Mouse (Mus musculus): ENCODE results near the gene Arid3b. TPM values are rescaled to one million over a fixed set of nuclear protein-coding genes. Genes with fewer than 3 reads are reported as not detected.

Arid3b gene
- polyA plus RNA-seq, 2 experiments: 7.8 to 8.5 TPM

GRCm38 (mm10) chr9:57874994-57875393, 38.4 kb upstream of the Arid3b start:
- TF ChIP-seq CTCF (IDR thresholded peaks at IDR 0.05; ENCODE audit: low read depth) (no peak), EP300 (IDR thresholded peaks at IDR 0.05; ENCODE audit: low read depth) (no peak)
- DNase-seq (ENCODE audit: low read depth in 3 of 3, low spot score in 3 of 3) (no peak), ATAC-seq (ENCODE audit: insufficient read depth) (no peak)
- no peak overlapping the region for H3K4me3 ChIP-seq (ENCODE audit: insufficient read depth in 1 of 2, low read depth in 2 of 2, low read length in 2 of 2)
- no peak overlapping the region for H3K9ac ChIP-seq (replicated peaks)
- no peaks in the 10 kb centered on the region for H3K4me1 ChIP-seq (replicated peaks; ENCODE audit: control insufficient read depth in 2 of 2, insufficient read depth in 2 of 2, low read length in 1 of 2)
- no peaks in the 10 kb centered on the region for H3K36me3 ChIP-seq (replicated peaks; ENCODE audit: control insufficient read depth, insufficient read depth, low read depth)
- no peak overlapping the region for H3K27ac ChIP-seq
- no peak overlapping the region for H3K4me2 ChIP-seq (ENCODE audit: low read depth)
- no peaks in the 10 kb centered on the region for H3K9me3 ChIP-seq (ENCODE audit: control insufficient read depth, low read length)
- WGBS (ENCODE audit: insufficient replicate concordance): 46% methylated on average over 3 of the region's 3 CpGs
- no peaks in the 10 kb centered on the region for H3K27me3 ChIP-seq (ENCODE audit: control insufficient read depth, insufficient read depth, low read length)

GRCm38 (mm10) chr9:57874134-57874533, 37.5 kb upstream of the Arid3b start:
- no peak for TF ChIP-seq EP300 (IDR thresholded peaks at IDR 0.05; ENCODE audit: low read depth)
- no peak for TF ChIP-seq CTCF (IDR thresholded peaks at IDR 0.05; ENCODE audit: low read depth)
- H3K9ac ChIP-seq (replicated peaks): no peak overlapping the region
- H3K4me1 ChIP-seq (replicated peaks; ENCODE audit: control insufficient read depth in 2 of 2, insufficient read depth in 2 of 2, low read length in 1 of 2): no peaks in the 10 kb centered on the region
- no peak overlapping the region for H3K27ac ChIP-seq
- ATAC-seq (ENCODE audit: insufficient read depth) (no peak), DNase-seq (ENCODE audit: low read depth in 3 of 3, low spot score in 3 of 3) (no peak)
- no peak overlapping the region for H3K4me3 ChIP-seq (ENCODE audit: insufficient read depth in 1 of 2, low read depth in 2 of 2, low read length in 2 of 2)
- no peaks in the 10 kb centered on the region for H3K27me3 ChIP-seq (ENCODE audit: control insufficient read depth, insufficient read depth, low read length)
- no peaks in the 10 kb centered on the region for H3K36me3 ChIP-seq (replicated peaks; ENCODE audit: control insufficient read depth, insufficient read depth, low read depth)
- no peak overlapping the region for H3K4me2 ChIP-seq (ENCODE audit: low read depth)
- H3K9me3 ChIP-seq (ENCODE audit: control insufficient read depth, low read length): no peaks in the 10 kb centered on the region
- WGBS (ENCODE audit: insufficient replicate concordance): 47% methylated on average over 5 of the region's 5 CpGs

DNA sequence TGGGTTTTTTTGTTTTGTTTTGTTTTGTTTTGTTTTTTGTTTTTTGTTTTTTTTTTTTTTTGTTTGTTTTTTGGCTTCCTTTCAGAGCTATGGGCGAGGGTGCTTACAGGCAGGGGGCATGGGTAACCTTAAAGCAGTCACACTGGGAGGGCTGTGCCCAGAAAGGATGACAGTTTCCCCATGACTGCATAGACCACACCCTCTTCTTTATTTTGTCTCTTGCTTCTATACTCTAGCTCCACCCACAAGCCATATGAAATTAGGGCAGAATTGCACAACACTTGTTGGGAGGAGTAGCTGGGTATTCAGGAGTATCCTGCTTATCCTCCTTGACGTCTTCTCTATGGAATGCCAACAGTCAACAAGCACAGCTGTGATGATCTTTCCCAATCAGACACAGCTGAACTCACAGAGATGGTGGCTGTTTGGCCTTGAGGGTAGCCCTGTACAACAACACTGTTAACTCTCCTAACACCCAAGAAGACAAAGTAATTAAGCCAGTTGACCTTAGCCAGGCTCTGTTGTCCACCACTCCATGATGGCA, 33.8 kb upstream of the Arid3b start:
- H3K9ac ChIP-seq (replicated peaks): no peak overlapping the region
- TF ChIP-seq EP300 (IDR thresholded peaks at IDR 0.05; ENCODE audit: low read depth) (no peak), CTCF (IDR thresholded peaks at IDR 0.05; ENCODE audit: low read depth) (no peak)
- H3K9me3 ChIP-seq (ENCODE audit: control insufficient read depth, low read length): no peaks in the 10 kb centered on the region
- ATAC-seq (ENCODE audit: insufficient read depth) (no peak), DNase-seq (ENCODE audit: low read depth in 3 of 3, low spot score in 3 of 3) (no peak)
- no peak overlapping the region for H3K4me3 ChIP-seq (ENCODE audit: insufficient read depth in 1 of 2, low read depth in 2 of 2, low read length in 2 of 2)
- H3K27me3 ChIP-seq (ENCODE audit: control insufficient read depth, insufficient read depth, low read length): no peaks in the 10 kb centered on the region
- H3K36me3 ChIP-seq (replicated peaks; ENCODE audit: control insufficient read depth, insufficient read depth, low read depth): no peaks in the 10 kb centered on the region
- no peak overlapping the region for H3K27ac ChIP-seq
- WGBS (ENCODE audit: insufficient replicate concordance): 25% methylated on average over 2 of the region's 2 CpGs
- no peaks in the 10 kb centered on the region for H3K4me1 ChIP-seq (replicated peaks; ENCODE audit: control insufficient read depth in 2 of 2, insufficient read depth in 2 of 2, low read length in 1 of 2)
- H3K4me2 ChIP-seq (ENCODE audit: low read depth): no peak overlapping the region

GRCm38 (mm10) chr9:57868767-57869166, 32.2 kb upstream of the Arid3b start:
- ATAC-seq (ENCODE audit: insufficient read depth) (no peak), DNase-seq (ENCODE audit: low read depth in 3 of 3, low spot score in 3 of 3) (no peak)
- Histone ChIP-seq H3K4me3 (ENCODE audit: insufficient read depth in 1 of 2, low read depth in 2 of 2, low read length in 2 of 2) (no peak overlapping the region), H3K9me3 (ENCODE audit: control insufficient read depth, low read length) (no peaks in the 10 kb centered on the region), H3K4me1 (replicated peaks; ENCODE audit: control insufficient read depth in 2 of 2, insufficient read depth in 2 of 2, low read length in 1 of 2) (no peaks in the 10 kb centered on the region), H3K27ac (no peak overlapping the region), H3K36me3 (replicated peaks; ENCODE audit: control insufficient read depth, insufficient read depth, low read depth) (no peaks in the 10 kb centered on the region), H3K27me3 (ENCODE audit: control insufficient read depth, insufficient read depth, low read length) (no peaks in the 10 kb centered on the region), H3K9ac (replicated peaks) (no peak overlapping the region), H3K4me2 (ENCODE audit: low read depth) (no peak overlapping the region)
- TF ChIP-seq CTCF (IDR thresholded peaks at IDR 0.05; ENCODE audit: low read depth): no peak
- no peak for TF ChIP-seq EP300 (IDR thresholded peaks at IDR 0.05; ENCODE audit: low read depth)
- WGBS (ENCODE audit: insufficient replicate concordance): 57% methylated on average over 6 of the region's 6 CpGs

- no peaks in the 10 kb centered on the region for H3K4me1 ChIP-seq (replicated peaks; ENCODE audit: control insufficient read depth in 2 of 2, insufficient read depth in 2 of 2, low read length in 1 of 2)
- 81% methylated on average over 5 of the region's 5 CpGs for WGBS (ENCODE audit: insufficient replicate concordance)
- H3K4me3 ChIP-seq (ENCODE audit: insufficient read depth in 1 of 2, low read depth in 2 of 2, low read length in 2 of 2): no peak overlapping the region
- no peak overlapping the region for H3K4me2 ChIP-seq (ENCODE audit: low read depth)
- no peaks in the 10 kb centered on the region for H3K27me3 ChIP-seq (ENCODE audit: control insufficient read depth, insufficient read depth, low read length)
- no peak overlapping the region for H3K9ac ChIP-seq (replicated peaks)
- H3K36me3 ChIP-seq (replicated peaks; ENCODE audit: control insufficient read depth, insufficient read depth, low read depth): no peaks in the 10 kb centered on the region
- H3K9me3 ChIP-seq (ENCODE audit: control insufficient read depth, low read length): no peaks in the 10 kb centered on the region
- no peak overlapping the region for H3K27ac ChIP-seq
- DNase-seq (ENCODE audit: low read depth in 3 of 3, low spot score in 3 of 3) (no peak), ATAC-seq (ENCODE audit: insufficient read depth) (no peak)
- TF ChIP-seq EP300 (IDR thresholded peaks at IDR 0.05; ENCODE audit: low read depth): no peak
- no peak for TF ChIP-seq CTCF (IDR thresholded peaks at IDR 0.05; ENCODE audit: low read depth)
Measured at GRCm38 (mm10) chr9:57867880-57868279, 31.3 kb upstream of the Arid3b start.

Data from liver, embryonic 14.5 days (tissue).